Mouse (Mus musculus) embryo, embryonic 9.5 days (tissue): ENCODE measurements at regions not wholly inside any gene's neighbourhood (a gene's known extent, or its start where the extent isn't known, plus 50 kb on each side); places are given as distances from the start of the nearest gene placed in this dataset.

Source experiments
- DNase-seq: peaks from one replicate; pipeline ENCODE4 v3.0.0-alpha.2; 2017; ENCODE audit errors: extremely low spot score

- no peak for DNase-seq
Measured at GRCm38 (mm10) chr10:9168725-9169124, 282.9 kb upstream of the Sash1 start.

GRCm38 (mm10) chr10:9166017-9166416 lies 280.1 kb upstream of the Sash1 start:
- DNase-seq: no peak

GRCm38 (mm10) chr10:9165598-9165997 lies 279.7 kb upstream of the Sash1 start:
- DNase-seq: no peak

- DNase-seq: no peak
Measured at GRCm38 (mm10) chr10:9164333-9164732, 278.5 kb upstream of the Sash1 start.

- DNase-seq: no peak
Measured at GRCm38 (mm10) chr10:9161597-9161996, 275.7 kb upstream of the Sash1 start.

- peak; percentile 7 for DNase-seq
Measured at GRCm38 (mm10) chr10:9157299-9158215, 271.7 kb upstream of the Sash1 start.

- no peak for DNase-seq
Measured at GRCm38 (mm10) chr10:9136099-9136498, 250.2 kb upstream of the Sash1 start.

GRCm38 (mm10) chr10:9134293-9135021 lies 248.6 kb upstream of the Sash1 start:
- no peak for DNase-seq

GRCm38 (mm10) chr10:9130061-9130460 lies 244.2 kb upstream of the Sash1 start:
- DNase-seq: no peak

GRCm38 (mm10) chr10:9119249-9119648 lies 233.4 kb upstream of the Sash1 start:
- peak; percentile 23 for DNase-seq

- DNase-seq: peak; percentile 65
Measured at GRCm38 (mm10) chr10:9117648-9118551, 232.0 kb upstream of the Sash1 start.

- DNase-seq: no peak
Measured at GRCm38 (mm10) chr10:9117134-9117533, 231.3 kb upstream of the Sash1 start.

GRCm38 (mm10) chr10:9113706-9114105 lies 227.8 kb upstream of the Sash1 start:
- DNase-seq: no peak

- DNase-seq: no peak
Measured at GRCm38 (mm10) chr10:9111051-9111450, 225.2 kb upstream of the Sash1 start.

GRCm38 (mm10) chr10:9096207-9096606 lies 210.3 kb upstream of the Sash1 start:
- no peak for DNase-seq

GRCm38 (mm10) chr10:9095163-9095562 lies 209.3 kb upstream of the Sash1 start:
- no peak for DNase-seq

GRCm38 (mm10) chr10:9092237-9092885 lies 206.5 kb upstream of the Sash1 start:
- no peak for DNase-seq

GRCm38 (mm10) chr10:9090961-9091360 lies 205.1 kb upstream of the Sash1 start:
- no peak for DNase-seq

- no peak for DNase-seq
Measured at GRCm38 (mm10) chr10:9087871-9088270, 202.0 kb upstream of the Sash1 start.

- DNase-seq: no peak
Measured at GRCm38 (mm10) chr10:9087171-9087570, 201.3 kb upstream of the Sash1 start.

GRCm38 (mm10) chr10:9086666-9087065 lies 200.8 kb upstream of the Sash1 start:
- no peak for DNase-seq
